Mouse (Mus musculus): Measurements from ENCODE around the gene Fam181a.

Gene Fam181a

DNA sequence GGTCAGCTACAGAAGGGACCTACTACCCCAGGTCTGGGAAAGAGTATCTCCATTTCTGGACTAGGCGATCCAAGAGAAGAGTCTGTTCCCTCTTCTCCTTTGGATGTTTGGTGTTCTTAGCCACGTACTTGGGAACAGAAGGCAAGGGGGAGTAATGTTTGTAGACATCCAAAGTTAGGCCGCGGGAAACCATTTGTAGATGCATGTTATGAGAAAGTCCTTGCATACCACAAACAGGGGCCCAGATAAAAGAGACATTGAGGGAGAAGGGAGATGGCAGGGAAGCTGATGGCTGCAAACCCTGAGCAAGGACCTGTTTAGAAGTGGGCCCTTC is 45.6 kb downstream of the Fam181a start:
- no peak for DNase-seq (ENCODE audit: extremely low read depth, low read depth)

- no peak for DNase-seq (ENCODE audit: extremely low read depth, low read depth)
These were observed 47.4 kb downstream of the Fam181a start for GRCm38 (mm10) chr12:103358216-103358615.

- DNase-seq (ENCODE audit: extremely low read depth, low read depth) = no peak
These were observed 48.4 kb downstream of the Fam181a start for GRCm38 (mm10) chr12:103358951-103359801.

DNA sequence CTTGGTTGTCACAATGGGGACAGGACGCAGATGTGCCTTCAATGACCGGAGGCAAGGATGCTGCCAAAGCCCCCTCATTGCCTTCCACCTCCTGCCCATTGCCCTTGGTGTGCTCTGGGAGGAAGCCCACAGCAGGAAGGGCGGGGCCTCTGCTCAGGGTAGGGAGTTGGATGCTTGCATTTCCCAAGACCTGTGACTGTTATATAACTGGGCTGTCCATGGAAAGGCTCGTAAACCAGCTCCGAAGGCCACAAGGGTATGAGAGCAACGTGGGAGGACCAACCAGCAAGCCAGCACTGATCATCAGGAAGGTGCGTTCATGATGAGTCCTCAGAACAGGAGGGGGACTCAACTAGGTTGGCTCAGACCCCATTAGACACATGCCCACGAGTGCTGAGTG is 50.0 kb downstream of the Fam181a start:
- no peak for DNase-seq (ENCODE audit: extremely low read depth, low read depth)

DNA sequence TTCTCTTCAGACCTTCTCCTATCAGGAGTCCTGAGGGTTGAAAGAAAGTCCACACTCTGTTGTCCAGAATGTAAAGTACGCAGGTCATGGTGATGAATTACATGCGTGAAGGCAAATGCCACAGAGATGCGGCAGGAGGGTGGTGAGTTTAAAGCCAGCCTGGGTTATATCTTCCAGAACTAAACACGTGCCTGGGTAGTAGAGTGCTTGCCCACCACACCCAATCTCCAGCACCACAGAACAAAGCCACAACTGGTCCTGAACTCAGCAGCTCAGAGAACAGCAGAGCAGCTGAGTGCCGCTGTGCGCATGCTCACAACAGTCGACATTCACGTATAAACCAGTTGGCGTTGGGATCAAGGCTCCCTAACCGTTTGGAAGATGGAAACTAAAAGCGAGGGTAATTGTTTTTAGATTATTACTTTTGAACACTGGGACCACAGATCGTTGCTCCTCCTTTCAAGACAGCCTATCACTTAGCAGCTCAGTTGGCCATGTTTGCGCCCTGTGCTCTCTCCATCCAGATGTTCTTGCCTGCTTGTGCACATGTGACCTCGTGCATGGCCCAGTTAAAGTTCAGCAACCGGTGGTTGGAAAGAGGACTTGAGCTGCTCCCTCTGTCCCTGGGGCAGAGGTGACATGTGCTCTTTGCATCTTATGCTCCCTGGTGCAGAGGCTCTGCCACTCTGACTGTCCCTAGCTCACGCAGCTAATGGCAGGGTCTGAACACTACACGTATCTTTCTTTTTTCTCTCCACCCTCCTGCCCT is 50.9 kb downstream of the Fam181a start:
- no peak for DNase-seq (ENCODE audit: extremely low read depth, low read depth)

DNA sequence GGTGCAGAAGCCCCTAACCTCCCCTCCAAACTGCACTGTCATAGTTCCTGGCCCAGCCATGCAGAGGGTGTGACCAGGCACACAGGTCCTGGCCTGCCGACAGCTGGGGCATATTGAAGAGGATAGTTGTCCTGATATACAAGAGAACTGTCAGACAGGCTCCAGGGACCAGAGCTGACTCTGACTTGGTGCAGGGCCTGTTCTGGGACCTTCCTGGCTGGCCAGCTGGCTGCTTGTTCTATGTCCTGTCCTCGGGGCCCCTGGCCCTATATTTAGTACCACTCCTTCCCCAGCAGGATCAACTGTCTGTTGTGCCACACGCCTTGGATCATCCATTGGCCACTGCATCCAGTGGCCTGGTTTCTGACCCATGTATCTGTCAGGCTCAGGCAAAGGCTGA is 51.6 kb downstream of the Fam181a start:
- no peak for DNase-seq (ENCODE audit: extremely low read depth, low read depth)

Measured in MEL-GATA-1-ER (cell line).